Mouse (Mus musculus): ENCODE data around the gene D430041D05Rik.

DNA sequence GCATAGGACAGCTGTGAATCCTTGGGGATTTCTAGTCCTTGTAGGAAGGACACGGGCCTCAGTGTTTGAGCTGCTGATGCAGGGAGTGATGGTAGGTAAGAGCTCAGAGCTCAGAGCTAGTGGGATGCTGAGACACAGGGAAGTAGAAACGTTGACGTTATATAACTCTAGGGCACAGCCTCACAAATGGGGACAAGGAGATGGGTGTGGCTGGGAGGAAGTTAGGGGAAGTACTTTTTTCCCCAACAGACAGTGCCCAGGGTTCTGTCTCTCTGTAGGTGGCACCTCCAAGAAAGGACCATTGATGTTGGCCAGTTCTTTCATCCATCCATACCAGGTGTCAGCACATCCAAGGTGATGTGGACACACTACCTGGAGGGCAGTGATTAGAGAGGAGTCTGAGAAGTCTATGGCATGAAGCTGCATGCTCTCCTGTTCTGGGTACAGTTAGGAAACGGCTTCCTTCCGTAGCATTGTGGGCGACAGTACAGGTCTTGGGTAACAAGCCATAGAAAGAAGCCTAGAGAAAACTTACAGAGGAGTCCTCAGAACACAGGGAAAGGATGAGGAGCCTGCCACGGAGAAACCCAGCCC, 278.4 kb downstream of the D430041D05Rik start:
- no peak for TF ChIP-seq GATA1 (IDR thresholded peaks at IDR 0.05; ENCODE audit: borderline replicate concordance, low read length)
- TF ChIP-seq FLI1 (IDR thresholded peaks at IDR 0.05; ENCODE audit: low read length): no peak
